Mouse (Mus musculus) heart, adult 9 months (tissue): ENCODE measurements around the gene Gstm7.
"Not testable (repeated sequence)": the region's sequence is repeated elsewhere in the genome, so short reads cannot be mapped to it uniquely, and the experiment has no call there.

Experiments used
- DNase-seq, 2 experiments: peaks; one replicate each; pipeline ENCODE4 v3.0.0; 2022; ENCODE audit warnings: low spot score in 2 of 2

Gstm7 gene

GRCm38 (mm10) chr3:107935268-107935667 lies 3.7 kb upstream of the Gstm7 start:
- DNase-seq, result no peak

- DNase-seq, result no peak
Measured at GRCm38 (mm10) chr3:107932128-107932527, 511 bp upstream of the Gstm7 start.

DNA sequence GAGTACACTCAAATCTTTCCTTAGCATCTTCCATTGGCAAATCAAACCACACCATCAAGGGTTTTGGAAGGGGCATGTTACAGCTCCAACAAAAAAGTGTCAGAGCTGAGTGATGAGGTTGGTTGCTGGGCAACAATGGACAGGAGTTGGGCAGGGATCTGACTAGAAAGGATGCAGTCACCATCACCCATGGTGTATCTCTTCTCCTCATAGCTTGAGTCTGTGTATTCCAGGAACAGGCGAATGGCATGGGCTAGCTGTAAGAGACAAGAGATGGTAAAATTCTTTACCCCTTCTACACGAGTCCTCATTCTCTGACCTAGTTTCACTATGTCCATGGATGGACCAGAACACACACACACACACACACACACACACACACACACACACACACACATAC lies 483 bp downstream of the Gstm7 start:
- no peak for DNase-seq

DNA sequence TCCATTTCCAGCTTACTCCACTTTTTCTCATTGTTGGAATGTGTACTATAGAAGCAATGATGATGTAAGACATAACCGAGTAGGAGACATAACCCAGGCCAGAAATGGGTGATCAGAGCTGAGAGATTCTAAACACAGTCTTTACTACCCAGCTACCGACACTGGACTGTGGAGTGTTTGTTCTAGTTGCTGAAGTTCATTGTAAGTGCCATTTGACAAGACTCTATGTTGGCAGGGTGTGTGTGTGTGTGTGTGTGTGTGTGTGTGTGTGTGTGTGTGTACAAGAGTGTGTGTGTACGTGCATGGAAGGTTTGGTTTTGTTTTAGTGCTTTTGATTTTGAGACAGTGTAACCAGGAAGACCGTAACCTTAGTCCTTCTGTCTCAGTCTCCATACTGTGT lies 1.9 kb downstream of the Gstm7 start:
- no peak for DNase-seq

GRCm38 (mm10) chr3:107929243-107929642 lies 2.4 kb downstream of the Gstm7 start:
- no peak for DNase-seq

- DNase-seq, result no peak
Measured at GRCm38 (mm10) chr3:107928691-107929090, 2.9 kb downstream of the Gstm7 start.

DNA sequence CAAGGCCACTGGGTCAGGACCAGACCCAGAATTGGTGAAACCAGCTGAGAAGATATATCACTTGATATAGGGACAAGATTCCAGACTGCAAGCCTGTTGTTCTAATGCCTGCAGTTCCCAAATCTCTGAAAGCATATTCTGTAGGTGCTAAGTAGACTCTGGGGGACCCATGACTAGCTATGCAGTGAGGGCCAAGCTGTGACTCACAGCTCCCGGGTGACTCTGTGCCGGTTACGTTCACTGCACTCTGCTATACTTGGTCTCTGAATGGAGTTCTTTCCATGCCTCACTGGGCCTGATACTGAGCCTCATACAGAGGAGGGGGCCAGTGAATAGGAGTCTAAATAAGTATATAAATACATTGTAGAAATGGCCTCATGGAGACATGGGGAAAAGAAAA lies 3.8 kb downstream of the Gstm7 start:
- no peak for DNase-seq

GRCm38 (mm10) chr3:107925335-107925734 lies 6.3 kb downstream of the Gstm7 start:
- no peak for DNase-seq

DNA sequence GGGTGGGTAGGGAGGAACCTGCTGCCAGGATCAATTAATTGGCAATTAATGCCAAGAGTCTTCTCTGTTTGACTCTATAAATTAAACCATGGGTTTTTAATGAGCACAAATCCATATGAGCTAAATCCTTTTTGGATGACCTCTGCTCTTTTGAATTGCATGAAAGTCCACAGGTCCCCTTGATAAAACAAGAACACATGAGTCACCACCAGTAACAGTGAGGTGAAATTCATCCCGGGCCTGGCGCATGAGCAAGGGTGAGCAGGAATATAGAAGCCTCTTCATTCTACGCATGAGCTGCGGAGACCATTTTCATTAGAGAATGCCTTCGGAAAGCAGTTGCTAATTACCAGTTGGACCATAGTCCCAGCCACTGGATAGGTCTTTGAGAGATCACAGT lies 11.3 kb downstream of the Gstm7 start:
- DNase-seq, result no peak

DNA sequence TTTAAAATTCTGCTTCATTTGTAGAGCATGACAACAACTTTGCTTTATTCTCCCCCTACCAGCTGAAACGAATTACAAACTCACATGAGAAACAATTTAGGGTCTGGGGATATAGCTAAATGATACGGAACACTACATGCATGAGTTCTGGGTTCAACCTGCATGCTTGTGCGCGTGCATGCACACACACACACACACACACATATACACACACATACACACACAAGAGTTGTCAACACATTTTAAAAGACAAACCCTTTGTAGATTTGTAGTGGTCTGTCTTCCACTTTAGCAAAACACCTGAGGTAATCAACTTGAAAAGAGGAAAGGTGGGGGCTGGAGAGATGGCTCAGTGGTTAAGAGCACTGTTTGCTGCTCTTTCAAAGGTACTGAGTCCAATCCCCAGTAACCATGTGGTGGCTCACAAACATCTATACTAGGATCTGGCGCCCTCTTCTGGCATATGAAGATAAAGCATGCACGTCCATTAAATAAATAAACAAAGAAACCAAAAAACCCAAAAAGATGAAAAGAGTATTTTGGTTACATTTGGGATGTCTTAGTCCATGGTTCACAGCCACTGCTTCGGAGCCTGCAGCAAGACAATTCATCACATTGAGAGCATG lies 13.7 kb downstream of the Gstm7 start:
- DNase-seq, result peak in 1 of 2 experiments; percentile 60

- no peak for DNase-seq
Measured at GRCm38 (mm10) chr3:107917097-107917496, 14.5 kb downstream of the Gstm7 start.

GRCm38 (mm10) chr3:107916674-107917073 lies 14.9 kb downstream of the Gstm7 start:
- DNase-seq, result no peak

DNA sequence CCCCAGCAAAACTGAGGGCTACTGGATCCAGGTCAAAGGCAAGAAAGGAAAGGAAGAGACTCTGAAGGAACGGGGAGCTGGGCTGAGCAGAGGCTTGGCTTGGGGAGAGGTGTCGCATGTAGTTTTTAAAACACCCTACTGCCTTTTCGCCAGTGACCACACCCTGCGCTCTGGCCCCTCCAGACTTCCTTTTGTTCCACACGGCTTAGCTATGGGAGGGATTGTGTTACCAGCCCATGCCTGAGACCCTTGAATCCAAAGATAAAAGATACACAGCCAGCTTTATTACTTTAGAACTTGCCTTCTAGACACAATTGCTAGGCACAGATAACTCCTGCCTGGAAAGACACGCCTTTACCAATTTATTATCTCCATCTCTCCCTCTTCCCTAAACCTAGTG lies 25.7 kb downstream of the Gstm7 start:
- DNase-seq, result no peak

GRCm38 (mm10) chr3:107900955-107901673 lies 30.5 kb downstream of the Gstm7 start:
- no peak for DNase-seq

DNA sequence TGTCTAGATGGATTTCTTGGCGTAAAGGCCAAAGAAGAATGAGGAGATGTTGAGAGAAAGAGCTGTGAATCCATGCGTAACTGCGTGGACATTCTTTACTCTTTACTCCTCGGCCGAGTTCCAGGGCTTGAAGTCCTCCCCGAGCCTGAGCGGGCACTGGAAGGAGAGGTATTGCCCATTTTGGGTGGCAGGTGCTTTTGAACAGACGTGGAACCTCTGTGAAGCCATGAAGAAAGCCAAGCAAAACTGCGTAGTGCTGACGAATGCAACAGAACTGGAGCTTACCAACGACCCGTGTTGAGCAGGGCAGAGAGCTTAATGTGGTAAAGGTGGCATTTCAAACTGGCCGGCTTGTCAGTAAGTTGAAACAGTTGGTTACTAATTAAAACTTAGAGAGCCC lies 32.9 kb downstream of the Gstm7 start:
- DNase-seq, result no peak

- peak; percentile 80 to 83 for DNase-seq
Measured at GRCm38 (mm10) chr3:107895720-107896569, 35.7 kb downstream of the Gstm7 start, which contains the start of gene Gstm5. TSS of gene Gstm5 (plus strand) at chr3:107895821.

DNA sequence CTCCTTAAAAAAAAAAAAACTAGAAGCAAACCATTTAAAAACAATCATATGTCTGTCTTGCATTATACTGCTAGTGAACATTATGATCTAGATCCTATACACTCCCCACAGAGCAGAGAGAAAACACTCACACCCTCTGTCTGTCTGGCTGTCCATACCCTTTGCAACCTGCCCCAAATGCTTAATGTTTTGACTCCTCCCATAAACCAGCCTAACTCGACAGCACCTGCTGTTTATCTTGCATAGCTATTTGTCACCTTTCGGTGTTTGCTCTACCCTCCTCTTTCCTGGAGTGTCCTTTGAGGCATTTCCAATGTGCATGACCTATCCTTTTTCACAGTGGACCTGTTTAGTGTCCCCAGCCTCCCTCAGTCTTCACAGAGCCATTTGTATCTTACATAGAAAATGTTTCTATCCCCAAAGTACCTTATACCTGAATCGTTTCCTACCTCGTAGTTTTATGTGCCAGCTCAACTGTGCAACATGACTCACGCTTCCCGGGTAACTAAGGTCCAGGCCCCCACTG lies 36.4 kb downstream of the Gstm7 start:
- DNase-seq, result no peak

DNA sequence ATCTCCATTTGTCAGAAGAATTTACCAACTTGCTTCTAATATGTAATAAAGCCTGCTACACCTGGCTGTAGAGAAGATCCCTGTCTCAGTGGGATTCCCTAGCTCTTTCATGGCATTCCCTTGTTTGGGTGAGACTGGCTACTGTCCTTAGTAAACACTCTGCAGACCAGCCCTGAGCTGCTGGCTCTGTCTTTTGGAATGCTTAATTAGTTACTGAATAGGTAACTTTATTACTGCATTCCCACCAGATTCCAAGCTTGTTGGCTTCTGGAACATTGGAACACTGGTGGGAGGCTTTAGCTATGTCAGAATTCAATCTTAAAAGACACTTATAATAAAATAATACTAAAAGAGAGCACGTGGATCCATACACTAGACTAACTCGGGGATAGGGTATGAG lies 42.4 kb downstream of the Gstm7 start:
- not testable (repeated sequence) for DNase-seq

GRCm38 (mm10) chr3:107887674-107888495 lies 43.7 kb downstream of the Gstm7 start:
- DNase-seq, result peak; percentile 19 to 30

- peak; percentile 54 to 55 for DNase-seq
Measured at GRCm38 (mm10) chr3:107877747-107878736, 53.6 kb downstream of the Gstm7 start.
